Mouse (Mus musculus): ENCODE data around the gene Eif2ak3. TPM values are rescaled to one million over a fixed set of nuclear protein-coding genes. Genes with fewer than 3 reads are reported as not detected.
A peak's percentile ranks its signal among the peaks of the same experiment; 100 is the strongest.

The Eif2ak3 gene
- polyA plus RNA-seq, 1 experiment from 2014 or later, result 13.4 TPM

DNA sequence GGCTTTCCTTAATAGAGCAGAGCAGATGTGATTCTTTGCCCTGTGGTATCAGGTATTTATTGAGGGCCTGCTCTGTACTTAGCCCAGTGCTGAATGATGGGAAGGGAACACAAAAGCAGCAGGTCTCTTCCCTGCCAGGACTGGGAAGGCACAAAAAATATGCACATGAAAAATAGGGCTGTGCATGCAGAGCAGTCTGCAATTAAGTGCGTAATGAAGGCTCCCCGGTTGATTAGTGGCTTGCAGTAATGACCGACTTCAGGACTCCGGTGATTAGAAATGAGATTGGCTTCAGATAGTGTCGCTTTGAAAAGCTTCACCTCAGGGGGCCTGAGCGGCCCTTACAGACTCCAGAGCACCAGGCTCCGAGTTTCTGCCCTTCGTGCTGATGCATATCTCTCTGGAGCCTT lies 55.3 kb downstream of the Eif2ak3 start:
- Histone ChIP-seq H3K27ac (replicated peaks; ENCODE audit: low read depth, low read length) (0 out of 2 replicates have a peak overlapping the region, but pooled peaks have one; percentile 20), H3K36me3 (ENCODE audit: control insufficient read depth, insufficient read depth, low read length) (peaks cover 51% of the 10 kb centered on the region)
- DNase-seq, result peak; percentile 6

DNA sequence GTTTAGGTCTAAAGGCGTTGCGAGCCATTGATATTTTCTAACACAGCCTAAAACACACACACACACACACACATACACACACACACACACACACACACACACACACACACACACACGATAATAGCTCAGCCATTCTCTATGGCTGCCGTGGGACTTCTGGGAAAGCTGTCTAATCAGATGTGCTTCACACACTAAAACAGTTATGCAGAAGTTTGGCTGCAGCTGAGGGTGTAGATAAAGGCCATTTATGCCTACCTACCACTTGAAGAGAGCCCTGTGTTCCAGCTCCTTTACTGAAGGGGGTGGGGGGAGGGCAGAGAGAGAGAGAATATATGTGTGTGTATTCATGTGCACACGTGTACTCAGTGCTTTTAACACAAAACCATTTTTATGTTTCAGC lies 59.4 kb downstream of the Eif2ak3 start:
- H3K9ac ChIP-seq (replicated peaks; ENCODE audit: low read length), result no peak overlapping the region
- peaks cover 50% of the 10 kb centered on the region for H3K36me3 ChIP-seq (ENCODE audit: control insufficient read depth, insufficient read depth, low read length)
- no peaks in the 10 kb centered on the region for H3K9me3 ChIP-seq (ENCODE audit: control insufficient read depth, low read length)
- ATAC-seq (ENCODE audit: low FRiP score, low TSS enrichment) (no peak), DNase-seq (no peak)
- no peaks in the 10 kb centered on the region for H3K4me1 ChIP-seq (ENCODE audit: control insufficient read depth, insufficient read depth, low read length)
- H3K4me3 ChIP-seq (replicated peaks; ENCODE audit: low read depth, low read length), result no peak overlapping the region
- no peak overlapping the region for H3K27ac ChIP-seq (replicated peaks; ENCODE audit: low read depth, low read length)
- H3K27me3 ChIP-seq (ENCODE audit: control insufficient read depth, insufficient read depth, low read length), result no peaks in the 10 kb centered on the region
- WGBS, result 87% methylated on average over 5 of the region's 5 CpGs
- H3K4me2 ChIP-seq (ENCODE audit: low read length), result no peak overlapping the region

More for the DNA sequence above, 55.3 kb downstream of the Eif2ak3 start:
- no peaks in the 10 kb centered on the region for H3K27me3 ChIP-seq (ENCODE audit: control insufficient read depth, insufficient read depth, low read length)
- H3K9me3 ChIP-seq (ENCODE audit: control insufficient read depth, low read length), result no peaks in the 10 kb centered on the region
- H3K4me3 ChIP-seq (replicated peaks; ENCODE audit: low read depth, low read length), result no peak overlapping the region
- WGBS, result 20% methylated on average over 8 of the region's 8 CpGs
- no peak overlapping the region for H3K4me2 ChIP-seq (ENCODE audit: low read length)
- H3K9ac ChIP-seq (replicated peaks; ENCODE audit: low read length), result no peak overlapping the region
- no peak for ATAC-seq (ENCODE audit: low FRiP score, low TSS enrichment)
- H3K4me1 ChIP-seq (ENCODE audit: control insufficient read depth, insufficient read depth, low read length), result no peaks in the 10 kb centered on the region

DNA sequence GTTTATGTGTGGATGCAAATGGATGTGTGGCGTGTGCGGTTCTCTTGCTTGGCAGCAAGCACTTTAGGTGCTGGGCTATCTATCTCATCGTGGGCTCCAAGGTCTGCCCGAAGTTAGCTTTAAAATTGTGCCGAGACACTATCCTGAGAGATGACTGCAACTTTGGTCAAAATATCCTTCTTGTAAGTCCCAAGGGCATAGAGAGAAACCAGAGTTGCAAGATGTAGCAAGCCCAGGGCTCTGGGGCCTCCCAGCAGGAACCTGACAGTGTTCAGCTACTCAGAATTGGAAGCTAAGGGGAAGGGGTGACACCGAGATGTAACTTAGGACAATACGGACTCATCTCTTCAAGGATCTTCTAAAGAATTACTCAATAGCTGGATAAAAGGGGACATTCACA lies 65.3 kb downstream of the Eif2ak3 start:
- WGBS, result 88% methylated on average over 7 of the region's 7 CpGs
- Histone ChIP-seq H3K27ac (replicated peaks; ENCODE audit: low read depth, low read length) (no peak overlapping the region), H3K9me3 (ENCODE audit: control insufficient read depth, low read length) (no peaks in the 10 kb centered on the region), H3K36me3 (ENCODE audit: control insufficient read depth, insufficient read depth, low read length) (peaks cover 19% of the 10 kb centered on the region), H3K4me2 (ENCODE audit: low read length) (no peak overlapping the region), H3K4me3 (replicated peaks; ENCODE audit: low read depth, low read length) (no peak overlapping the region), H3K27me3 (ENCODE audit: control insufficient read depth, insufficient read depth, low read length) (no peaks in the 10 kb centered on the region), H3K4me1 (ENCODE audit: control insufficient read depth, insufficient read depth, low read length) (no peaks in the 10 kb centered on the region), H3K9ac (replicated peaks; ENCODE audit: low read length) (no peak overlapping the region)
- DNase-seq, result no peak
- ATAC-seq (ENCODE audit: low FRiP score, low TSS enrichment), result no peak

DNA sequence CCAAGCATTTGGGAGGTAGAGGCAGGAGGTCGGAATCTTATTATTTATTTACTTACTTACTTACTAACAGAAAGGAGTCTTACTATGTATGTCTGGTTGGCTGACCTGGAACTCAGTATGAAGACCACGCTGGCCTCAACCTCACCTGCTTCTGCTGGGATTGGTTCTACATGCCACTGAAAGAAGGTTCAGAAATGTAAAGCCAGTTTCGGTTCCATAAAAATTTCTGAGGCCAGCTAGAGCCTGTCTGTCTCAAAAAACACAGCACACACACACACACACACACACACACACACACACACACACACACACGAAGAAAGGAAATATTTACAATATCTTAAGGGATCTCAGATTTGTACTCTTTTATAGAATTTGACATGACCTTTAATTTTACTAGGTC lies 66.0 kb downstream of the Eif2ak3 start:
- Histone ChIP-seq H3K4me3 (replicated peaks; ENCODE audit: low read depth, low read length) (no peak overlapping the region), H3K4me1 (ENCODE audit: control insufficient read depth, insufficient read depth, low read length) (no peaks in the 10 kb centered on the region), H3K27me3 (ENCODE audit: control insufficient read depth, insufficient read depth, low read length) (no peaks in the 10 kb centered on the region), H3K27ac (replicated peaks; ENCODE audit: low read depth, low read length) (no peak overlapping the region), H3K4me2 (ENCODE audit: low read length) (no peak overlapping the region), H3K9ac (replicated peaks; ENCODE audit: low read length) (no peak overlapping the region), H3K36me3 (ENCODE audit: control insufficient read depth, insufficient read depth, low read length) (peaks cover 16% of the 10 kb centered on the region), H3K9me3 (ENCODE audit: control insufficient read depth, low read length) (no peaks in the 10 kb centered on the region)
- no peak for DNase-seq
- WGBS, result 77% methylated on average over 4 of the region's 4 CpGs
- no peak for ATAC-seq (ENCODE audit: low FRiP score, low TSS enrichment)

DNA sequence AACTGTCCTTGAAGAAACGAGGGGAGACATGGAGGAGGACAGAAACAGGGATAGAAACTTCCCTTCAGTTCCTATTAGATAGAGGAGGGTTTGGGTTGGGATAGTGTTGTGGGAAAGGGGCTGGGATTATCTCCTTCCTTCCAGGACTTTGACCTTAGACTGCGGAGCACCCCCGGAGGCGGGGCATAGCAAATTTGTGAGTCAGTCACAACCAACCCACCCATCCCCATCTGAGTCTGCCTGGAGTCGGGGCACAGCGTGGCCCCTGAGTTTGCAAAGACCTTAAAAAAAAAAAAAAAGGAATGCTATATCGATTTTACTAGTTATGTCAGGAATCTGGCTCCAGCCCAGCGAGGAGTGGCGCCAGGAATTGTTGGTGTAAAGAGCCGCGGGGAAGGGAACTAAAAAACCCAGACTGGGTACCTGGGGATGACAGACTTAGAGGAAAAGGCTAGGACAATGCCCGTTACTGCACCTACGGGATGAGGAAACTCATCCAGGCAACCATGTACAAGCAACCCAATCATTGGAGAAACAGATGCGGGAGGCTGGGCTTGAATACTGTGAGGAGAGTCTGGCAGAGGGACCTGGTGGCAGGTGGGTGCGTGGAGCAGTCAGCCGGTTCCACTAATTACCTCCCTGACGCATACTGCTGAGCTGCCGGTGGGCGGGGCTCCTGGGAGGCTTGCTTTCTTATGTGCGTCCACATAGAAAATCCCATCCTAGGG lies 67.5 kb downstream of the Eif2ak3 start:
- no peak overlapping the region for H3K27ac ChIP-seq (replicated peaks; ENCODE audit: low read depth, low read length)
- 0 out of 2 replicates have a peak, but pooled peaks cover 3% of the 10 kb centered on the region for H3K36me3 ChIP-seq (ENCODE audit: control insufficient read depth, insufficient read depth, low read length)
- 16% methylated on average over 20 of the region's 20 CpGs for WGBS
- H3K4me2 ChIP-seq (ENCODE audit: low read length), result peak overlapping the region; percentile 36
- DNase-seq, result peak; percentile 32
- H3K4me1 ChIP-seq (ENCODE audit: control insufficient read depth, insufficient read depth, low read length), result no peaks in the 10 kb centered on the region
- H3K27me3 ChIP-seq (ENCODE audit: control insufficient read depth, insufficient read depth, low read length), result no peaks in the 10 kb centered on the region
- H3K4me3 ChIP-seq (replicated peaks; ENCODE audit: low read depth, low read length), result no peak overlapping the region
- H3K9ac ChIP-seq (replicated peaks; ENCODE audit: low read length), result no peak overlapping the region
- peak; percentile 40; the same call in 1 of the 2 replicates for ATAC-seq (ENCODE audit: low FRiP score, low TSS enrichment)
- H3K9me3 ChIP-seq (ENCODE audit: control insufficient read depth, low read length), result no peaks in the 10 kb centered on the region

DNA sequence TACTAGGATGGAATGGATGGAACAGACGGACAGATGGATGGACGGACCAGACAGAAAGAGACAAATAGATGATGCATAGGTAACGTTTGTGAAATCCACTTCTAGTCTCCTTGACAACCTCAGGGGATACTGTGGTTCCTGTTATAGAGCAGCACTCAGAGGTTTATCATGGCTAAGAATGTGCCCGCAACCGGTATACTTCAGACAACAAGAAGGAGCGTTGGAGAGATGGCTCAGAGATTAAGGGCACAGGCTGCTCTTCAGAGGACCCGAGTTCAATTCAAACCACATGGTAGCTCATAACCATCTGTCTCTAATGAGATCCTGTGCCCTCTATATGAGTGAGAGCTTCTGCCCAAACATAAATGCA lies 68.1 kb downstream of the Eif2ak3 start:
- WGBS, result 70% methylated on average over 7 of the region's 7 CpGs
- H3K4me2 ChIP-seq (ENCODE audit: low read length), result peak overlapping the region; percentile 36
- no peak for ATAC-seq (ENCODE audit: low FRiP score, low TSS enrichment)

DNA sequence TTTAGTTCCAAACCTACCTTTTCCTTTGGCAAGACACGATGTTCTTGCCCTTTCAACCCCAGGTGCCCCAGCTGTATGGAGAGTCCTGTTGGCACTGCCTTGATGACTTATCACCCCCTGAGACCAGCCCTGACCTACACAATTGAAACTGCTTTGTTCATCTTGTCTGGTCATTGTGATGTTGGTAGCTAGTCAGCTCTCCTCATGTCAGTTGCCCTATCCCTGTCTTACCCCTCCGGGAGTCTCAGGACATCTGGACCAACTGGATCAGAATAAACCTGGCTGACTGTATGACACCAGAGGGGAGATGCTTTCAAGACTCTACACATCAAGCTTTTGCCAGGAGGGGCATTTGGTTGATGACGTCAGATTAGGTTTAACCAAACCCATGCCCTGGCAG lies 74.5 kb downstream of the Eif2ak3 start, which contains the start of gene Tex37:
TSS of gene Tex37 (minus strand) at position 101 of the 400 bp plus-strand sequence.
- ATAC-seq (ENCODE audit: low FRiP score, low TSS enrichment), result no peak
- no peaks in the 10 kb centered on the region for H3K27me3 ChIP-seq (ENCODE audit: control insufficient read depth, insufficient read depth, low read length)
- H3K9ac ChIP-seq (replicated peaks; ENCODE audit: low read length), result no peak within 1 kb of the TSS
- peaks cover 8% of the 10 kb centered on the region for H3K4me1 ChIP-seq (ENCODE audit: control insufficient read depth, insufficient read depth, low read length)
- no peak for DNase-seq
- no peaks in the 10 kb centered on the region for H3K36me3 ChIP-seq (ENCODE audit: control insufficient read depth, insufficient read depth, low read length)
- no peaks in the 10 kb centered on the region for H3K9me3 ChIP-seq (ENCODE audit: control insufficient read depth, low read length)
- WGBS, result 88% methylated on average over 3 of the region's 3 CpGs
- H3K4me2 ChIP-seq (ENCODE audit: low read length), result no peak within 1 kb of the TSS
- no peak within 1 kb of the TSS for H3K4me3 ChIP-seq (replicated peaks; ENCODE audit: low read depth, low read length)
- H3K27ac ChIP-seq (replicated peaks; ENCODE audit: low read depth, low read length), result no peak within 1 kb of the TSS

More for the DNA sequence above, 68.1 kb downstream of the Eif2ak3 start:
- H3K36me3 ChIP-seq (ENCODE audit: control insufficient read depth, insufficient read depth, low read length), result no peaks in the 10 kb centered on the region
- H3K9ac ChIP-seq (replicated peaks; ENCODE audit: low read length), result no peak overlapping the region
- H3K27me3 ChIP-seq (ENCODE audit: control insufficient read depth, insufficient read depth, low read length), result no peaks in the 10 kb centered on the region
- H3K4me1 ChIP-seq (ENCODE audit: control insufficient read depth, insufficient read depth, low read length), result no peaks in the 10 kb centered on the region
- DNase-seq, result no peak
- H3K9me3 ChIP-seq (ENCODE audit: control insufficient read depth, low read length), result no peaks in the 10 kb centered on the region
- H3K4me3 ChIP-seq (replicated peaks; ENCODE audit: low read depth, low read length), result no peak overlapping the region
- H3K27ac ChIP-seq (replicated peaks; ENCODE audit: low read depth, low read length), result no peak overlapping the region

DNA sequence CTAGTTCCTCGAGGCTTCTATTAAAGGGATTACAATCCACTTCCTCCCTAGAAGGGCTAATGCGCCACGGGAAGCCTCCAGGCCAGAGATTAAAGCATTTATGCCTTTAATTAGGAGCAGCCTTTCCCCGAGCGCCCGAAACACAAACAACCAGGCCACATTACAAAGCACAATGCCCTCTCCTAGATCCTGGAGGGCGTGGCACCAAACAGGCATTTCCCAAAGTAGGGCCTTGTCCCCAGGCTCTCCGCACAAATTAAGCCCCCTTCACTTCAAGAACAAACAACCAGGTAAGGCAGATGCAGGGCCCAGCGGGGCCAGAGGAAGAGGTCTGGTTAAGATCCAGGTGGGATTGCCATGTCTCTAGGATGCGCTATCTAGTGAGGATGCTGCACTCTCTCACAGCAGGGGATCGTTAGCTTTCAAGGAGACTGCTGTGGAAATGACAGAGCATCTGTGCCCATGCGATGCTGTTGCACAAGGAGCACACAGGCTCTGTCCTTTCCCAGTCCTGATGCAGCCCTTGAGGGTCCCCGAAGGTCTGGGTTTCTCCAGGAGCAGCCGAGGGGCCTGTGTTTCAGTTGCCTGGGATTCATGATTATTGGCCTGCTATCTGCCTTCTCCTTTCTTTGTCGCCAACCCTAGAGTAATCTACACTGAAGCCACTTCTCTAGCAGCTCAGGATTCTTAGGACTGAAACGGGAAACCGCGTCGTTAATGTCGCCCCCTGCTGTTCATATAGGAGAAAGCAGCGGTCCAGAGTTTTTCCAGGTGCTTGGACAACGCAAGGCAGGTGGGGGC lies 77.2 kb downstream of the Eif2ak3 start:
- Histone ChIP-seq H3K36me3 (ENCODE audit: control insufficient read depth, insufficient read depth, low read length) (no peaks in the 10 kb centered on the region), H3K4me2 (ENCODE audit: low read length) (peak overlapping the region; percentile 46), H3K9me3 (ENCODE audit: control insufficient read depth, low read length) (no peaks in the 10 kb centered on the region), H3K27me3 (ENCODE audit: control insufficient read depth, insufficient read depth, low read length) (no peaks in the 10 kb centered on the region), H3K27ac (replicated peaks; ENCODE audit: low read depth, low read length) (peak overlapping the region; percentile 50), H3K4me3 (replicated peaks; ENCODE audit: low read depth, low read length) (peak overlapping the region; percentile 9; the same call in 1 of the 2 replicates), H3K4me1 (ENCODE audit: control insufficient read depth, insufficient read depth, low read length) (peaks cover 8% of the 10 kb centered on the region), H3K9ac (replicated peaks; ENCODE audit: low read length) (peak overlapping the region; percentile 24)
- DNase-seq, result peak; percentile 86
- peak; percentile 74 for ATAC-seq (ENCODE audit: low FRiP score, low TSS enrichment)
- WGBS, result 4% methylated on average over 22 of the region's 22 CpGs
